Mouse (Mus musculus): ENCODE data around the gene Npy4r. TPM values are rescaled to one million over a fixed set of nuclear protein-coding genes. Genes with fewer than 3 reads are reported as not detected.

Npy4r gene
- polyA plus RNA-seq, 1 experiment, result 0.14 TPM

GRCm38 (mm10) chr14:34103855-34104254 is 48.4 kb downstream of the Npy4r start:
- H3K4me1 ChIP-seq (ENCODE audit: control insufficient read depth, insufficient read depth, insufficient read length, low read length), result no peaks in the 10 kb centered on the region
- H3K4me3 ChIP-seq (ENCODE audit: low read depth, low read length), result no peak overlapping the region
- 57% methylated on average over 3 of the region's 3 CpGs for WGBS
- H3K27me3 ChIP-seq (ENCODE audit: control insufficient read depth, insufficient read depth, low read length), result no peaks in the 10 kb centered on the region
- no peaks in the 10 kb centered on the region for H3K36me3 ChIP-seq (ENCODE audit: control insufficient read depth, insufficient read depth, low read length)
- no peak overlapping the region for H3K27ac ChIP-seq (ENCODE audit: insufficient read depth, low read depth, low read length)
- TF ChIP-seq POLR2A (IDR thresholded peaks at IDR 0.05; ENCODE audit: low read depth, low read length) (no peak), CTCF (IDR thresholded peaks at IDR 0.05; ENCODE audit: extremely low read depth, insufficient read length, insufficient replicate concordance, low read depth, low read length) (no peak)

- Histone ChIP-seq H3K27me3 (ENCODE audit: control insufficient read depth, insufficient read depth, low read length) (no peaks in the 10 kb centered on the region), H3K4me3 (ENCODE audit: low read depth, low read length) (no peak within 1 kb of the TSS), H3K36me3 (ENCODE audit: control insufficient read depth, insufficient read depth, low read length) (no peaks in the 10 kb centered on the region), H3K4me1 (ENCODE audit: control insufficient read depth, insufficient read depth, insufficient read length, low read length) (no peaks in the 10 kb centered on the region), H3K27ac (ENCODE audit: insufficient read depth, low read depth, low read length) (no peak within 1 kb of the TSS)
- WGBS, result 43% methylated on average over 5 of the region's 5 CpGs
- TF ChIP-seq POLR2A (IDR thresholded peaks at IDR 0.05; ENCODE audit: low read depth, low read length), result no peak
- TF ChIP-seq CTCF (IDR thresholded peaks at IDR 0.05; ENCODE audit: extremely low read depth, insufficient read length, insufficient replicate concordance, low read depth, low read length), result no peak
Observed at GRCm38 (mm10) chr14:34102601-34103000, 49.7 kb downstream of the Npy4r start, which contains the start of gene A630023A22Rik. TSS of gene A630023A22Rik (minus strand) at chr14:34102754.

GRCm38 (mm10) chr14:34096161-34096560 is 56.1 kb downstream of the Npy4r start:
- TF ChIP-seq POLR2A (IDR thresholded peaks at IDR 0.05; ENCODE audit: low read depth, low read length) (no peak), CTCF (IDR thresholded peaks at IDR 0.05; ENCODE audit: extremely low read depth, insufficient read length, insufficient replicate concordance, low read depth, low read length) (no peak)
- Histone ChIP-seq H3K36me3 (ENCODE audit: control insufficient read depth, insufficient read depth, low read length) (no peaks in the 10 kb centered on the region), H3K27me3 (ENCODE audit: control insufficient read depth, insufficient read depth, low read length) (no peaks in the 10 kb centered on the region), H3K4me1 (ENCODE audit: control insufficient read depth, insufficient read depth, insufficient read length, low read length) (no peaks in the 10 kb centered on the region), H3K4me3 (ENCODE audit: low read depth, low read length) (no peak overlapping the region), H3K27ac (ENCODE audit: insufficient read depth, low read depth, low read length) (no peak overlapping the region)
- 74% methylated on average over 5 of the region's 5 CpGs for WGBS

Other genes with a start within 250 kb of the Npy4r start
- 1.2 and 1.8 TPM in 2 replicates for gene Gdf10, start 228.9 kb downstream of the Npy4r start, polyA plus RNA-seq (2012; rRNA removed)
- not detected in 2 replicates for gene Gdf2, start 211.4 kb downstream of the Npy4r start, polyA plus RNA-seq (2012; rRNA removed)
- not detected in 2 replicates for gene Rbp3, start 198.5 kb downstream of the Npy4r start, polyA plus RNA-seq (2012; rRNA removed)
- gene Zfp488, start 173.7 kb downstream of the Npy4r start, polyA plus RNA-seq (2012; rRNA removed), result not detected in 2 replicates
- gene Gm30083, start 137.3 kb downstream of the Npy4r start, polyA plus RNA-seq (2012; rRNA removed), result not detected in 2 replicates
- not detected in 2 replicates for gene Gm5460, start 135.7 kb downstream of the Npy4r start, polyA plus RNA-seq (2012; rRNA removed)
- gene Antxrl, start 99.8 kb downstream of the Npy4r start, polyA plus RNA-seq (2012; rRNA removed), result not detected in 2 replicates
- 0.11 and 0.50 TPM in 2 replicates for gene Anxa8, start 66.5 kb downstream of the Npy4r start, polyA plus RNA-seq (2012; rRNA removed)
- not detected in 2 replicates for gene A630023A22Rik, start 49.7 kb downstream of the Npy4r start, polyA plus RNA-seq (2012; rRNA removed)
- gene Gprin2, start 49.2 kb upstream of the Npy4r start, polyA plus RNA-seq (2012; rRNA removed), result 0.05 and 0.23 TPM in 2 replicates
- 3.1 and 3.2 TPM in 2 replicates for gene Syt15, start 67.1 kb upstream of the Npy4r start, polyA plus RNA-seq (2012; rRNA removed)
- 0.19 and 0.79 TPM in 2 replicates for gene Shld2, start 158.0 kb upstream of the Npy4r start, polyA plus RNA-seq (2012; rRNA removed)
- 33.8 and 223 TPM in 2 replicates for gene Glud1, start 158.2 kb upstream of the Npy4r start, polyA plus RNA-seq (2012; rRNA removed)
- not detected in 2 replicates for gene Fam25c, start 202.9 kb upstream of the Npy4r start, polyA plus RNA-seq (2012; rRNA removed)
- gene Sncg, start 222.3 kb upstream of the Npy4r start, polyA plus RNA-seq (2012; rRNA removed), result 4.4 and 4.8 TPM in 2 replicates
- 3.5 and 5.5 TPM in 2 replicates for gene Mmrn2, start 223.0 kb upstream of the Npy4r start, polyA plus RNA-seq (2012; rRNA removed)